Comparison of ENCODE assay signal across 11 mouse cellular contexts in the genomic region with DNA sequence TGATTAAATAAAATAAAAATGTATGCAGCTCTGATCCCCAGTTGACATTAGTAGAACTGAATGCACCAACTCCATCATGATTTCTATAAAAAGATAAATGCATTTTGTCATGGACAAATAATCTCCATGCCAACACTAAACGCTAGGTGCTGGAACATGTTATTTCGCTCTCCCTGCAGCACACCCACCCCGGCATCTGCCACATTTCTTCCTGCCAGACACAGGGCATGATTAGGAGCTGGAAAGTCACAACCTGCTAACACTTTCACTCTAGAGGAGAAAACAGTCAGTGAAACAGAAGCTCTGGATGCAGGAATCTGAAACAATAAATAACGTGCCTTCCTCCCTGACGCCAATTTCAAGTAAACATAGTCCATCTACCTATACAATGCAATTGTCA.
A peak's percentile ranks its signal among the peaks of the same experiment; 100 is the strongest.
DNase-seq lines count a peak whose midpoint lies in the region.
"Had no signal": no experiment of that assay in that cellular context is flagged by ENCODE, and none has a peak within 500 bp of the region (broad histone marks: within the 10 kb centered on the region; RNA-seq: fewer than 3 reads in every experiment).

No protein-coding gene starts in this region.

- DNase-seq in frontal cortex, adult 2 months (ENCODE audit: extremely low spot score in 1 of 2, low spot score in 1 of 2): peak; percentile 23 to 47
- no peak for DNase-seq in frontal cortex, postnatal 10 days (ENCODE audit: low spot score in 2 of 2)
- DNase-seq in brain, adult 2 months (ENCODE audit: low read depth, low spot score): peak; percentile 93
- peak; percentile 60 for DNase-seq in cerebellum, adult 8-10 months
- DNase-seq in layer of hippocampus, adult 9-10 months (ENCODE audit: low spot score): peak; percentile 53
- no peak for DNase-seq in kidney, adult 8-10 months
- DNase-seq in kidney, postnatal 25 days: no peak
- no peak for DNase-seq in urinary bladder, postnatal 10 days (ENCODE audit: low spot score)
- DNase-seq: lung, embryonic 14.5 days; right cerebral cortex, postnatal 25 days; thymus, postnatal 25 days had no signal

Comparison
In these comparisons a context has a peak if more than half of its experiments do, and no peak if none do; other contexts are left out.
1. DNase-seq: peak in frontal cortex, adult 2 months (2 of 2), brain, adult 2 months (single experiment), cerebellum, adult 8-10 months (single experiment) and layer of hippocampus, adult 9-10 months (single experiment); none in frontal cortex, postnatal 10 days (0 of 2), kidney, adult 8-10 months (0 of 2), kidney, postnatal 25 days (0 of 2) and urinary bladder, postnatal 10 days (single experiment).